Mouse (Mus musculus) cerebellum, adult 9-11 months (tissue): Measurements from ENCODE around the gene Ccdc13.

Experiments
- DNase-seq: peaks from one replicate; pipeline ENCODE4 v3.0.0; 2022

Ccdc13 gene

GRCm38 (mm10) chr9:121797722-121798121 is 41.5 kb downstream of the Ccdc13 start:
- no peak for DNase-seq

- no peak for DNase-seq
These were observed 44.2 kb downstream of the Ccdc13 start for GRCm38 (mm10) chr9:121794972-121795539.

GRCm38 (mm10) chr9:121791757-121792521 is 47.3 kb downstream of the Ccdc13 start, which contains the start of gene Hhatl:
Gene Hhatl (minus strand): TSS chr9:121792507.
- no peak for DNase-seq

GRCm38 (mm10) chr9:121791206-121791605 is 48.1 kb downstream of the Ccdc13 start:
- peak; percentile 62 for DNase-seq

- DNase-seq, result no peak
These were observed 52.9 kb downstream of the Ccdc13 start for GRCm38 (mm10) chr9:121786359-121786758.

- no peak for DNase-seq
These were observed 54.0 kb downstream of the Ccdc13 start for GRCm38 (mm10) chr9:121785261-121785660.

- no peak for DNase-seq
These were observed 54.5 kb downstream of the Ccdc13 start for GRCm38 (mm10) chr9:121784801-121785200.

GRCm38 (mm10) chr9:121778066-121778624 is 61.1 kb downstream of the Ccdc13 start:
- no peak for DNase-seq

GRCm38 (mm10) chr9:121777484-121778065 is 61.7 kb downstream of the Ccdc13 start, which contains the start of gene Klhl40:
Gene Klhl40 (plus strand): TSS chr9:121777607.
- no peak for DNase-seq

GRCm38 (mm10) chr9:121776511-121776910 is 62.8 kb downstream of the Ccdc13 start:
- no peak for DNase-seq

- no peak for DNase-seq
These were observed 63.3 kb downstream of the Ccdc13 start for GRCm38 (mm10) chr9:121775951-121776350.

- DNase-seq, result no peak
These were observed 66.8 kb downstream of the Ccdc13 start for GRCm38 (mm10) chr9:121772412-121772811.

GRCm38 (mm10) chr9:121765166-121765855 is 74.0 kb downstream of the Ccdc13 start:
- DNase-seq, result peak; percentile 48

GRCm38 (mm10) chr9:121763716-121764115 is 75.5 kb downstream of the Ccdc13 start:
- DNase-seq, result no peak

- no peak for DNase-seq
These were observed 76.5 kb downstream of the Ccdc13 start for GRCm38 (mm10) chr9:121762761-121763160.

GRCm38 (mm10) chr9:121762248-121762647 is 77.0 kb downstream of the Ccdc13 start:
- no peak for DNase-seq

GRCm38 (mm10) chr9:121761787-121762186 is 77.5 kb downstream of the Ccdc13 start:
- DNase-seq, result peak; percentile 36

- DNase-seq, result no peak
These were observed 78.1 kb downstream of the Ccdc13 start for GRCm38 (mm10) chr9:121761091-121761665.

GRCm38 (mm10) chr9:121760271-121761090 is 78.8 kb downstream of the Ccdc13 start:
- DNase-seq, result peak; percentile 67

GRCm38 (mm10) chr9:121759091-121760081 is 79.9 kb downstream of the Ccdc13 start, which contains the start of gene Zfp651:
Gene Zfp651 (plus strand): TSS chr9:121759330.
- DNase-seq, result peak; percentile 77
